In genomic region chr13:111950042-111950441, GRCm38 (mm10) we compare ENCODE assay signal across 26 mouse cellular contexts.
"Had no signal": no experiment of that assay in that cellular context is flagged by ENCODE, and none has a peak within 500 bp of the region (broad histone marks: within the 10 kb centered on the region; RNA-seq: fewer than 3 reads in every experiment).

No protein-coding gene starts in this region.

- H3K9ac ChIP-seq: heart, embryonic 12.5 days; hindbrain, embryonic 12.5 days; hindbrain, embryonic 14.5 days; intestine, embryonic 15.5 days; limb, embryonic 12.5 days; liver, embryonic 13.5 days had no signal

- H3K36me3 ChIP-seq: heart, embryonic 10.5 days; heart, embryonic 12.5 days; hindbrain, embryonic 10.5 days; hindbrain, embryonic 12.5 days; intestine, embryonic 15.5 days; limb, embryonic 10.5 days; limb, embryonic 12.5 days; liver, embryonic 13.5 days had no signal

- DNase-seq: gastrocnemius, adult 2 months; gastrocnemius, postnatal 10 days; gastrocnemius, postnatal 25 days; heart, postnatal 10 days; heart, postnatal 4 days; kidney, adult 18-20 months; kidney, adult 8-10 months; kidney, postnatal 10 days; kidney, postnatal 25 days; kidney, postnatal 4 days; liver; liver, embryonic 13.5 days had no signal

- H3K9me3 ChIP-seq: heart, embryonic 10.5 days; heart, embryonic 12.5 days; hindbrain, embryonic 10.5 days; hindbrain, embryonic 12.5 days; intestine, embryonic 15.5 days; limb, embryonic 10.5 days; limb, embryonic 12.5 days; liver, embryonic 13.5 days had no signal

- H3K27me3 ChIP-seq: heart, embryonic 12.5 days; hindbrain, embryonic 12.5 days; intestine, embryonic 15.5 days had no signal

- H3K4me2 ChIP-seq: heart, embryonic 12.5 days; hindbrain, embryonic 12.5 days; hindbrain, embryonic 14.5 days; intestine, embryonic 15.5 days; limb, embryonic 12.5 days; liver, embryonic 11.5 days; liver, embryonic 13.5 days had no signal

- ATAC-seq: hindbrain, embryonic 16.5 days; inflammation-experienced regulatory T-cells, adult 6 months; intestine, embryonic 15.5 days; intestine, postnatal 0 days had no signal

- H3K4me3 ChIP-seq: gastrocnemius, adult 2 months; heart, embryonic 10.5 days; heart, embryonic 12.5 days; hindbrain, embryonic 10.5 days; hindbrain, embryonic 12.5 days; intestine, embryonic 15.5 days; layer of hippocampus, adult 2 months; left cerebral cortex, adult 2 months; limb, embryonic 10.5 days; limb, embryonic 12.5 days; liver, embryonic 13.5 days had no signal

- H3K27ac ChIP-seq: gastrocnemius, adult 2 months; heart, embryonic 10.5 days; hindbrain, embryonic 10.5 days; hindbrain, embryonic 12.5 days; hindbrain, embryonic 14.5 days; intestine, embryonic 15.5 days; layer of hippocampus, adult 2 months; left cerebral cortex, adult 2 months; limb, embryonic 10.5 days; limb, embryonic 12.5 days; liver, embryonic 13.5 days had no signal
